Mouse (Mus musculus): ENCODE data around the gene Tmem189. TPM values are rescaled to one million over a fixed set of nuclear protein-coding genes. Genes with fewer than 3 reads are reported as not detected.

Tmem189 gene
- total RNA-seq, 1 experiment from 2014 or later, result 22.6 TPM

- peak in 1 of 2 experiments; percentile 19; a peak in 2 of 4 replicates for ATAC-seq (replicated peaks in 1 of 2; ENCODE audit: insufficient read depth in 1 of 2, low FRiP score in 2 of 2, low TSS enrichment in 1 of 2, low read depth in 1 of 2, poor library complexity in 2 of 2, severe bottlenecking in 2 of 2)
Measured at GRCm38 (mm10) chr2:167688498-167689451, 847 bp downstream of the Tmem189 start, which contains the start of gene Cebpb. Cebpb (plus strand) TSS chr2:167688915.

- no peak for ATAC-seq (replicated peaks in 1 of 2; ENCODE audit: insufficient read depth in 1 of 2, low FRiP score in 2 of 2, low TSS enrichment in 1 of 2, low read depth in 1 of 2, poor library complexity in 2 of 2, severe bottlenecking in 2 of 2)
Measured at GRCm38 (mm10) chr2:167688126-167688497, 1.5 kb downstream of the Tmem189 start.

GRCm38 (mm10) chr2:167687651-167688101 lies 1.9 kb downstream of the Tmem189 start:
- ATAC-seq (replicated peaks in 1 of 2; ENCODE audit: insufficient read depth in 1 of 2, low FRiP score in 2 of 2, low TSS enrichment in 1 of 2, low read depth in 1 of 2, poor library complexity in 2 of 2, severe bottlenecking in 2 of 2), result no peak

- ATAC-seq (replicated peaks in 1 of 2; ENCODE audit: insufficient read depth in 1 of 2, low FRiP score in 2 of 2, low TSS enrichment in 1 of 2, low read depth in 1 of 2, poor library complexity in 2 of 2, severe bottlenecking in 2 of 2), result no peak
Measured at GRCm38 (mm10) chr2:167687250-167687586, 2.4 kb downstream of the Tmem189 start.

GRCm38 (mm10) chr2:167686382-167687249 lies 3.0 kb downstream of the Tmem189 start:
- ATAC-seq (replicated peaks in 1 of 2; ENCODE audit: insufficient read depth in 1 of 2, low FRiP score in 2 of 2, low TSS enrichment in 1 of 2, low read depth in 1 of 2, poor library complexity in 2 of 2, severe bottlenecking in 2 of 2), result peak; percentile 24 to 34; a peak in 3 of 4 replicates

- ATAC-seq (replicated peaks in 1 of 2; ENCODE audit: insufficient read depth in 1 of 2, low FRiP score in 2 of 2, low TSS enrichment in 1 of 2, low read depth in 1 of 2, poor library complexity in 2 of 2, severe bottlenecking in 2 of 2), result no peak
Measured at GRCm38 (mm10) chr2:167685865-167686264, 3.8 kb downstream of the Tmem189 start.

GRCm38 (mm10) chr2:167685137-167685536 lies 4.5 kb downstream of the Tmem189 start:
- peak; percentile 46 to 50; a peak in 3 of 4 replicates for ATAC-seq (replicated peaks in 1 of 2; ENCODE audit: insufficient read depth in 1 of 2, low FRiP score in 2 of 2, low TSS enrichment in 1 of 2, low read depth in 1 of 2, poor library complexity in 2 of 2, severe bottlenecking in 2 of 2)

- ATAC-seq (replicated peaks in 1 of 2; ENCODE audit: insufficient read depth in 1 of 2, low FRiP score in 2 of 2, low TSS enrichment in 1 of 2, low read depth in 1 of 2, poor library complexity in 2 of 2, severe bottlenecking in 2 of 2), result no peak
Measured at GRCm38 (mm10) chr2:167683721-167684120, 5.9 kb downstream of the Tmem189 start.

GRCm38 (mm10) chr2:167680657-167681056 lies 9.0 kb downstream of the Tmem189 start:
- peak in 1 of 2 experiments; percentile 23; a peak in 1 of 4 replicates for ATAC-seq (replicated peaks in 1 of 2; ENCODE audit: insufficient read depth in 1 of 2, low FRiP score in 2 of 2, low TSS enrichment in 1 of 2, low read depth in 1 of 2, poor library complexity in 2 of 2, severe bottlenecking in 2 of 2)

GRCm38 (mm10) chr2:167679902-167680430 lies 9.7 kb downstream of the Tmem189 start:
- ATAC-seq (replicated peaks in 1 of 2; ENCODE audit: insufficient read depth in 1 of 2, low FRiP score in 2 of 2, low TSS enrichment in 1 of 2, low read depth in 1 of 2, poor library complexity in 2 of 2, severe bottlenecking in 2 of 2), result peak; percentile 86 to 88

- ATAC-seq (replicated peaks in 1 of 2; ENCODE audit: insufficient read depth in 1 of 2, low FRiP score in 2 of 2, low TSS enrichment in 1 of 2, low read depth in 1 of 2, poor library complexity in 2 of 2, severe bottlenecking in 2 of 2), result no peak
Measured at GRCm38 (mm10) chr2:167678600-167678999, 11.0 kb downstream of the Tmem189 start.

- ATAC-seq (replicated peaks in 1 of 2; ENCODE audit: insufficient read depth in 1 of 2, low FRiP score in 2 of 2, low TSS enrichment in 1 of 2, low read depth in 1 of 2, poor library complexity in 2 of 2, severe bottlenecking in 2 of 2), result peak; percentile 46; a peak in 2 of 4 replicates
Measured at GRCm38 (mm10) chr2:167675120-167675909, 14.3 kb downstream of the Tmem189 start.

- no peak for ATAC-seq (replicated peaks in 1 of 2; ENCODE audit: insufficient read depth in 1 of 2, low FRiP score in 2 of 2, low TSS enrichment in 1 of 2, low read depth in 1 of 2, poor library complexity in 2 of 2, severe bottlenecking in 2 of 2)
Measured at GRCm38 (mm10) chr2:167672212-167672685, 17.4 kb downstream of the Tmem189 start.

GRCm38 (mm10) chr2:167671101-167671633 lies 18.5 kb downstream of the Tmem189 start:
- ATAC-seq (replicated peaks in 1 of 2; ENCODE audit: insufficient read depth in 1 of 2, low FRiP score in 2 of 2, low TSS enrichment in 1 of 2, low read depth in 1 of 2, poor library complexity in 2 of 2, severe bottlenecking in 2 of 2), result no peak

- ATAC-seq (replicated peaks in 1 of 2; ENCODE audit: insufficient read depth in 1 of 2, low FRiP score in 2 of 2, low TSS enrichment in 1 of 2, low read depth in 1 of 2, poor library complexity in 2 of 2, severe bottlenecking in 2 of 2), result no peak
Measured at GRCm38 (mm10) chr2:167669398-167669797, 20.2 kb downstream of the Tmem189 start.

- ATAC-seq (replicated peaks in 1 of 2; ENCODE audit: insufficient read depth in 1 of 2, low FRiP score in 2 of 2, low TSS enrichment in 1 of 2, low read depth in 1 of 2, poor library complexity in 2 of 2, severe bottlenecking in 2 of 2), result no peak
Measured at GRCm38 (mm10) chr2:167668426-167668825, 21.2 kb downstream of the Tmem189 start.

Data from hematopoietic stem cell, adult 5-6 weeks (primary cell).